Mouse (Mus musculus) CH12.LX (cell line): ENCODE results near the gene Gstp1. TPM values are rescaled to one million over a fixed set of nuclear protein-coding genes. Genes with fewer than 3 reads are reported as not detected.

Source experiments
- DNase-seq: peaks from one replicate; pipeline ENCODE4 v3.0.0-alpha.2; 2013; ENCODE audit errors: extremely low read depth
- H3K27ac ChIP-seq: 2 replicates; pipeline ENCODE4 v1.5.1; 2012; ENCODE audit warnings: low read depth, mild to moderate bottlenecking, control low read depth, moderate library complexity; ENCODE audit not compliant: insufficient read depth
- H3K27me3 ChIP-seq: replicated peaks from 2 replicates; pipeline ENCODE3; 2012; ENCODE audit warnings: inconsistent platforms
- H3K36me3 ChIP-seq, 2 experiments: replicated peaks in 1 of 2; 2 replicates each; pipeline versions ENCODE3 to v1.6.1; 2012; ENCODE audit warnings: inconsistent platforms in 1 of 2, low read length in 1 of 2, mild to moderate bottlenecking in 1 of 2, mixed read lengths in 1 of 2, moderate library complexity in 1 of 2; ENCODE audit not compliant: control insufficient read depth in 1 of 2, insufficient read depth in 1 of 2
- H3K4me1 ChIP-seq, 2 experiments: 2 replicates each; pipeline ENCODE4 v1.6.1; 2012; ENCODE audit warnings: inconsistent platforms in 1 of 2, moderate library complexity in 1 of 2; ENCODE audit not compliant: insufficient read depth in 2 of 2, control insufficient read depth in 1 of 2
- H3K4me2 ChIP-seq: 2 replicates; pipeline ENCODE4 v1.6.1; 2012; ENCODE audit warnings: low read depth, mild to moderate bottlenecking, control low read depth; ENCODE audit not compliant: poor library complexity, insufficient read depth, severe bottlenecking
- H3K4me3 ChIP-seq, 3 experiments: fragments of 150-350 bp in 1 of 3; sonication (generic) in 1 of 3; replicated peaks in 1 of 3; 2 replicates each; pipeline versions ENCODE3 to v1.5.1; 2011 to 2012; ENCODE audit warnings: low read depth in 2 of 3, low read length in 2 of 3, mild to moderate bottlenecking in 2 of 3, moderate library complexity in 2 of 3, control low read depth in 1 of 3, improper control_type of control experiment in 1 of 3, inconsistent platforms in 1 of 3, mixed read lengths in 1 of 3; ENCODE audit not compliant: poor library complexity in 1 of 3
- H3K79me2 ChIP-seq: replicated peaks from 2 replicates; pipeline ENCODE4 v1.6.1; 2012; ENCODE audit warnings: mild to moderate bottlenecking, moderate library complexity; ENCODE audit not compliant: control insufficient read depth, poor library complexity, insufficient read depth, severe bottlenecking; ENCODE audit errors: extremely low read depth
- H3K9ac ChIP-seq: 2 replicates; pipeline ENCODE4 v1.6.1; 2012; ENCODE audit warnings: low read depth, mild to moderate bottlenecking, control low read depth, moderate library complexity; ENCODE audit not compliant: insufficient read depth
- H3K9me3 ChIP-seq: replicated peaks from 2 replicates; pipeline ENCODE3; 2012; ENCODE audit warnings: low read length, inconsistent platforms, mixed read lengths
- CTCF ChIP-seq, 2 experiments: IDR thresholded peaks in 1 of 2; conservative IDR thresholded peaks in 1 of 2; 2 replicates each; pipeline ENCODE4 v1.5.1; 2011 to 2012; ENCODE audit warnings: low read depth in 2 of 2, low read length in 2 of 2, improper control_type of control experiment in 1 of 2, inconsistent platforms in 1 of 2, mild to moderate bottlenecking in 1 of 2, moderate library complexity in 1 of 2
- HCFC1 ChIP-seq: IDR thresholded peaks from 2 replicates; pipeline ENCODE4 v1.6.1; 2012; ENCODE audit warnings: low read depth, mild to moderate bottlenecking, inconsistent platforms, low read length, improper control_type of control experiment
- JUN ChIP-seq: IDR thresholded peaks from 2 replicates; pipeline ENCODE4 v1.6.1; 2011; ENCODE audit warnings: low read depth, mild to moderate bottlenecking, low read length, improper control_type of control experiment, moderate library complexity; ENCODE audit not compliant: insufficient read depth
- MAFK ChIP-seq: IDR thresholded peaks from 2 replicates; pipeline ENCODE4 v1.6.1; 2011; ENCODE audit warnings: low read length, improper control_type of control experiment; ENCODE audit not compliant: insufficient replicate concordance
- MEF2A ChIP-seq: IDR thresholded peaks from 2 replicates; pipeline ENCODE4 v1.6.1; 2014; ENCODE audit warnings: low read depth, mild to moderate bottlenecking, inconsistent platforms, low read length, improper control_type of control experiment, borderline replicate concordance
- MXI1 ChIP-seq: IDR thresholded peaks from 2 replicates; pipeline ENCODE4 v1.6.1; 2011; ENCODE audit warnings: mild to moderate bottlenecking, low read depth, low read length, improper control_type of control experiment
- POLR2A ChIP-seq: IDR thresholded peaks from 2 replicates; pipeline ENCODE4 v1.6.1; 2011; ENCODE audit warnings: low read depth, mild to moderate bottlenecking, improper control_type of control experiment, low read length
- POLR2AphosphoS2 ChIP-seq: IDR thresholded peaks from 2 replicates; pipeline ENCODE4 v1.6.1; 2011; ENCODE audit warnings: low read depth, low read length, improper control_type of control experiment
- RAD21 ChIP-seq: IDR thresholded peaks from 2 replicates; pipeline ENCODE4 v1.6.1; 2011; ENCODE audit warnings: low read depth, mild to moderate bottlenecking, low read length, improper control_type of control experiment, moderate library complexity
- SMC3 ChIP-seq: IDR thresholded peaks from 2 replicates; pipeline ENCODE4 v1.6.1; 2011; ENCODE audit warnings: low read depth, low read length, improper control_type of control experiment
- TBP ChIP-seq: conservative IDR thresholded peaks from 2 replicates; pipeline ENCODE4 v1.6.1; 2011; ENCODE audit warnings: low read depth, low read length, improper control_type of control experiment
- USF2 ChIP-seq: conservative IDR thresholded peaks from 2 replicates; pipeline ENCODE4 v1.6.1; 2011; ENCODE audit warnings: low read depth, low read length, improper control_type of control experiment
- dilution Hi-C: fragments of 300-500 bp; cut with MboI; formaldehyde crosslinking; loops from 2 replicates; pipeline ENCODE4 v1.14.3; 2020; ENCODE audit warnings: low sequenced_read_pairs; ENCODE audit not compliant: extremely low pct_unique_long_range_greater_than_20kb, extremely low pct_ligation_motif_present
- in situ Hi-C: fragments of 300-500 bp; cut with MboI; formaldehyde crosslinking; loops from 3 replicates; pipeline ENCODE4 v1.14.3; 2019; ENCODE audit warnings: low sequenced_read_pairs, low pct_ligation_motif_present, low pct_unique_long_range_greater_than_20kb, mixed read lengths
- polyA plus RNA-seq: library from polyadenylated mRNA; unstranded; fragments of >175 nt; gene quantifications from 2 replicates; pipeline ENCODE4 v1.2.1, GENCODE M21; 2012; ENCODE audit warnings: low read depth; ENCODE audit not compliant: insufficient read length
- total RNA-seq, 2 experiments: library from RNA; depleted of rRNA; stranded (reverse); fragments of 300-350 nt in 1 of 2; fragments of >200 nt in 1 of 2; gene quantifications; 2 replicates each; pipeline ENCODE4 v1.2.3; 2012 to 2014

Gstp1 gene
- total and polyA plus RNA-seq, 3 experiments, result 333 to 696 (median 529) TPM

DNA sequence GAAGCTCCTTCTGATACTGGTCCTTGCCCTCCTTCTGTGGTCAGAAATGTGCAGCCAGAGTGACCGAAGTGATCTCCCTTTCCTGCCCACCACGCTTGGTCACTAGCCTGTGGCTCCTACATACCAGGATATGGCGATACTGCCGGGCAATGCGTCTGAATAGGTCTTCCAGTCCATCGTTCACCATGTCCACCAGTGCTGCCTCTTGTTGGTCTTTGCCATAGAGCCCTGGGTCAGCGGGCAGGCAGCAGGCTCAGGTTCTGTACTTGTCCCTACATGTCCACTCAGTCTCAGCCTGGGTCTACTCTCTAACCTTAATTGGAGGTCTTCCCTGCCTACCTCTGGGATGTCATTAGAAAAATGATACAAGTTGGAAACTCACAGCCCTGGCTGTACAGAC is 20.2 kb upstream of the Gstp1 start:
- no peaks in the 10 kb centered on the region for H3K79me2 ChIP-seq
- no peak for TF ChIP-seq JUN
- TF ChIP-seq HCFC1, result no peak
- no peak for TF ChIP-seq USF2
- H3K36me3 ChIP-seq, result no peaks in the 10 kb centered on the region
- no peak overlapping the region for H3K4me2 ChIP-seq
- H3K27ac ChIP-seq, result no peak overlapping the region
- peaks cover 3% of the 10 kb centered on the region for H3K9me3 ChIP-seq
- no peak overlapping the region for H3K4me3 ChIP-seq
- in situ Hi-C loops (no loop called here), dilution Hi-C loops (no loop called here)
- no peak for DNase-seq
- no peaks in the 10 kb centered on the region for H3K27me3 ChIP-seq
- peaks cover 23 to 30% of the 10 kb centered on the region in 2 experiments for H3K4me1 ChIP-seq
- no peak overlapping the region for H3K9ac ChIP-seq

DNA sequence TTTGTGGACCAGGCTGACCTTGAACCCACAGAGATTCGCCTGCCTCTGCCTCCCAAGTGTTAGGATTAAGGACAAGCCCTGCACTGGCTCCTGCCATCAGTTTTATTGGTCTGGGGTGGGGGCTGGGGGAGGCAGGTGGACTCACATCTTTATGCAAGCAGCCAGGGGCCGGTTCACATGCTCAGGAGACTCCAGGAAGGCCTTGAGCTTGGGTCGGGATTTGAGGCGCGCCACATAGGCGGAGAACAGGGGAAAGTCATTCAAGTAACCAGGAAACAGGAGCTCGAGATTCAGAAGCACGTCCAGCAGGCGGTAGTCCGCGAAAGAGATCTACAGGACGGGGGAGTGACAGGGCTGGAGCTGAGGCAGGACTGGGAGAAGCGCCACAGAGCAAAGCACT is 19.6 kb upstream of the Gstp1 start:
- H3K9me3 ChIP-seq, result peaks cover 3% of the 10 kb centered on the region
- dilution Hi-C loops, result no loop called here
- H3K4me1 ChIP-seq, result peaks cover 27 to 35% of the 10 kb centered on the region in 2 experiments
- no peak overlapping the region for H3K4me2 ChIP-seq
- H3K4me3 ChIP-seq, result no peak overlapping the region
- no peaks in the 10 kb centered on the region for H3K79me2 ChIP-seq
- no peaks in the 10 kb centered on the region for H3K27me3 ChIP-seq
- no peak overlapping the region for H3K9ac ChIP-seq
- no peak for DNase-seq
- no peaks in the 10 kb centered on the region for H3K36me3 ChIP-seq
- H3K27ac ChIP-seq, result no peak overlapping the region
- TF ChIP-seq TBP (no peak), JUN (no peak)
- in situ Hi-C loops, result no loop called here

DNA sequence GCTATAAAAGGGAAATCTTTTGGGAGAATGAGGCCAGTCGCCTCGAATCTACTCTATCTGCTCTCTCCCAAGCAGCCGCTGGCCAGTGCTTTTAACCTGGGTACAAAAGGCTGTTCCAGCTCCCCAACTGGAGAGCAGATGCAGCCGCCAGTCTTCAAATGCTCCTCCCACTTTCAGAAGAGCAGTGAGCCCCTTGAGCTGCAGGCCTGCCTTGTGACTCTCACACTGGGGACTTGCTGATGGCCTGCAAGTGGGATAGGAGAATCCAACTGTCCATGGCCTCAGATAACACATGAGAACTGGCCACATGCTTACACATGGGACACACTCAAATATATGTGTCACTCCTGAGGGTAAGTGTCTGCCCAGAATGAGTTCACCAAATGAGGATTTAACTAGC is 18.9 kb upstream of the Gstp1 start:
- Histone ChIP-seq H3K27ac (no peak overlapping the region), H3K79me2 (no peaks in the 10 kb centered on the region), H3K4me1 (peaks cover 27 to 42% of the 10 kb centered on the region in 2 experiments), H3K4me3 (no peak overlapping the region), H3K9me3 (peaks cover 3% of the 10 kb centered on the region), H3K36me3 (no peaks in the 10 kb centered on the region), H3K9ac (no peak overlapping the region), H3K4me2 (no peak overlapping the region)
- dilution Hi-C loops, result no loop called here
- TF ChIP-seq MXI1 (no peak), JUN (no peak), MAFK (no peak), POLR2A (no peak), MEF2A (no peak), SMC3 (no peak), USF2 (no peak), POLR2AphosphoS2 (no peak), CTCF (conservative IDR thresholded peaks at IDR 0.05 in 1 of 2, IDR thresholded peaks at IDR 0.05 in 1 of 2; ENCODE audit: low read depth in 2 of 2, low read length in 2 of 2) (no peak), RAD21 (no peak)
- TF ChIP-seq, all 38 proteins: peak for 0
- H3K27me3 ChIP-seq, result no peaks in the 10 kb centered on the region
- in situ Hi-C loops, result no loop called here
- no peak for DNase-seq
